Mouse (Mus musculus): Measurements from ENCODE around the gene Tssk1.

Gene Tssk1

DNA sequence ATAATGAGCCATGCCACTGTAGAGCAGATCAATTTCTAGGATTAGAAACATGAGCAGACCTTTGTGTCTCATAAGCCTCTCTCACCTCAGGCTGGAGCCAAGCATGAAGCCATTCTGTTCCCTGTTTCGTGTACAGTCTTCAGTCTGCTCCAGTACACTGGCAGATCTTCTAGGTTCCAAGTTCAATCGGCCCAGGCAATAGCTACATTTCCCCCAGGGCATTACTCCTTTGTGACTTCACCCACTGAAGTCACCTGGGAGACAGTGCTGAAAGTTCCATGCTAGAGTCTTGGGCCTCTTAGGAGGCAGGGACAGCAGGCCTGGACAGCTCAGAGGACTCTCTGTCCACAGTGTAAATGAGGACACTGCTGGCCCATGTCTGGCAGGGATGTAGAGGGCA lies at the start of gene Tssk1:
Tssk1 (plus strand) TSS at position 301 of the 400 bp plus-strand sequence.
- no peak for DNase-seq (ENCODE audit: low read depth, low spot score)

DNA sequence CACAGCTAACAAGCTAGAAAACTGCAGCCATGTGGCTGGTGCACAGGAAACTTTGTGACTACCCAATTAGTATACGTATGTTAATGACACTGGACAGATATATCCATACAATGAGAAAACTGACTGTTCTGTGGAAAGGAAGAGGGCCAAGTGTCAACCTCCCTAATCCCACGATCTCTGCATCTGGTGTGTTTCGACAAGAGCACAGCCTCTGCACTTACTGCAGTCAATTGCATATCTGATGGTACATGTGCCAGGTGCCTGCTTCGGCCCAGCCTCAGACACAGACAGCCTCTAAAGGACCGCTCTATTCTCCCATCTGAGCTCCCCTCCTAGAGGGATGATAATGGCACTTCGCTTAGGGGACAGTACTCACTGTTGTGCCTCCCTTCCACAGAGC lies 45.6 kb upstream of the Tssk1 start:
- DNase-seq (ENCODE audit: low read depth, low spot score) = no peak

- DNase-seq (ENCODE audit: low read depth, low spot score) = peak; percentile 81
These were observed 45.1 kb upstream of the Tssk1 start for GRCm38 (mm10) chr16:17848928-17849327.

- no peak for DNase-seq (ENCODE audit: low read depth, low spot score)
These were observed 44.5 kb upstream of the Tssk1 start for GRCm38 (mm10) chr16:17849486-17849885.

- DNase-seq (ENCODE audit: low read depth, low spot score) = no peak
These were observed 42.7 kb upstream of the Tssk1 start for GRCm38 (mm10) chr16:17851331-17851730.

DNA sequence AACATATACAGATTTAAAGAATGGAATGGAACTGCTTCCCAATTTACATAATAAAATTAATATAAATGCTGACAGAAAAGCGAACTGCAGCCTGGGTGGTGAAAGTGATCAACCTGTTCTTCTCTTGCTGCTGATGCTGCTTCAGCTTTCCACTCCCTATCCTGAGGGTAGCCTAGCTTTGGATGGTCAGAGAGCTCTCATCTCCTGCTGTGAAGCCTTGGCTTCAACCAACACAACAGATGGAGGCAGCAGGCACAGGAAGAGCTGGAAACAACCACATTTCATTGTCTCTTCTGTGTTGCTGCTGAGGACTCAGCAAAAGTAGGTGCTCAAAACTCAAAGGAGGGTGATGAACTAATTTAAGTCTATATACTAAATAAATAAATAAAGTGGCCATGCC lies 42.2 kb upstream of the Tssk1 start:
- DNase-seq (ENCODE audit: low read depth, low spot score) = no peak

- DNase-seq (ENCODE audit: low read depth, low spot score) = no peak
These were observed 40.8 kb upstream of the Tssk1 start for GRCm38 (mm10) chr16:17853263-17853662.

GRCm38 (mm10) chr16:17857157-17857556 lies 36.9 kb upstream of the Tssk1 start:
- no peak for DNase-seq (ENCODE audit: low read depth, low spot score)

DNA sequence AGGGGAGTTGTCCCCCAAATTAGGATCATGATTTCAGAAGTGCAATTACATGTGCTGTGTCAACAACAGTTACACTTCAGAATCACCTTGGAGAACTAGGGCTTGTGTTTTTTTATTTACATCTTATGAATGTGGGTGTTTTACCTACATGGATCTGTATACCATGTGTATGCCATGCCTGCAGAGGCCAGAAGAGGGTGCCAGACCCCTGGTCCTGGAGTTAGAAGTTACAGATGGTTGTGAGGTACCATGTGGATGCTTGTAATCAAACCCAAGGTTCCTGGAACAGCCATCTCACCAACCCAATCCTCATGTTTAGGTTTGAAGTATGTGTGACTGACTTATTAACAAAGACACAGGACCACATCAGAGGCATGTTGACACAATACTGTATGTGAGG lies 35.4 kb upstream of the Tssk1 start:
- peak; percentile 22 for DNase-seq (ENCODE audit: low read depth, low spot score)

DNA sequence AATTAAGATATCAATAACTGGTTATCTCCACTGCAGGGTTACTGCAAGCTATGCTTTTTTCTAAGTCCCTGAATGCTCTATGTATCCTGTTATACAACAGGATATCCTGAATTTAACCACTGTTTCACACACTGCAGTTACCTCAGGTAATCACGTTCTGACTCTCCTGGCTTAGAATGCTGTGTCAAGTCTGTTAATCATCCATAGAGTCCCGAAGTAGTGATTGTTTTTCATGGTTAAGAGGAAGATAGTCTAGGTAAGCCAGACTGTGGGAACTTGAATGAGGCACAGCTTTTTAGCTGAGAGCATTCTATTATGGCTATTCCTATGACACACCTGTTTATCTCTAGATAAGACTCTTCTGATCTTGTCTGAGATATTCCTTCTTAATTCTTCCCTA lies 28.7 kb upstream of the Tssk1 start:
- DNase-seq (ENCODE audit: low read depth, low spot score) = no peak

- no peak for DNase-seq (ENCODE audit: low read depth, low spot score)
These were observed 28.3 kb upstream of the Tssk1 start for GRCm38 (mm10) chr16:17865770-17866169.

GRCm38 (mm10) chr16:17871248-17871647 lies 22.8 kb upstream of the Tssk1 start:
- DNase-seq (ENCODE audit: low read depth, low spot score) = no peak

- DNase-seq (ENCODE audit: low read depth, low spot score) = no peak
These were observed 21.0 kb upstream of the Tssk1 start for GRCm38 (mm10) chr16:17872995-17873394.

DNA sequence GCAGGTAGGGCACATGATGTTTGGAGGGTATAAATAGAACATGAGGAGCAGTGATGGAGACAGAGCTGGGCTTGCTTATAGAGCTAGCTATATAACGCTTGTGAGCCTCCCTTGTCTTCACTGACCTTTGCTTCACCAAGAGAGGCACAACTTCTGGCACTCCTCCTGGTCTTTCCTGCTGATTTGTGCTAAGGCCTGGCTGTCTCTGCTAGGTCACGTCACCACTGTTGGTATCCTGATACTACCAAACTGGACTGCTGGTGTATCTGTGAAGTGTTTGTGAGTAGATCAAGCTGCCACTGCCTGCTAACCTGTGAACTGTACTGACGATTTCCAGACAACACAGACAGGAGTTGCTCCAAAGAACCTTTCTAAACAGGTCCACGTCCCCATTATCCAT lies 18.8 kb upstream of the Tssk1 start:
- no peak for DNase-seq (ENCODE audit: low read depth, low spot score)

DNA sequence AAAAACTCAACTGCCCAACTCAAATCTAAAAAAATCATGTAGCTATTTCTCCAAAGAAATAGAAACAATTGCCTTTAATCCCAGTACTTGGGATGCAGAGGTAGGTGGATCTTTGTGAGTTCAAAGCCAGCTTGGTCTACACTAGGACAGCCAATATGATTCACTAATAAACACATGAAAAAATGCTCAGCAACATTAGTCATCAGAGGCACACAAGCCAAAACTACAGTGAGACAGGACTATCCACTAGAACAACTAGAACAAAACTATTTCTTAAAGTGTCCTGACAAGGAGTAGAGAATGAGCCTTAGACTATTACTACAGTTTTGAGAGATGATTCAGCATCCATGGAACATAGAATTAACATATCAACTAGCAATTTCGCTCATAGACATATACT lies 17.9 kb upstream of the Tssk1 start:
- no peak for DNase-seq (ENCODE audit: low read depth, low spot score)

DNA sequence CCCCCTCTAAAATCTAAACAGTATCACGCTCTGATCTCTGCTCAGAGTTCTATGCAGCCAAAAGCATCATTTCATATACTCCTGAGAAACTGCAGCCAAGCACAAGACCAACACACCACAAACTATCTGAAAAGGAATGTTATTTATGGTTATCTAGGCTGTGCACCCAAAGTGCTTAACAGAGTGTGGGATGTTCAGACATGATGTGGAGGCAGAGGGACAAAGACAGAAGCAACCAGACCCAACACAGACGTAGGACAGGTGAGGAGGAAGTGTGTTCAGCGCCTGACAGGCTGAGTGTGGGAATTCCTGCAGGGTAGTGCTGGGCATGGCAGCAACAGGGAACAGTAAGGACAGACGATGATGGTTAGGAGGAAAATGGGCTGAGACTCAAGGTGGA lies 14.5 kb upstream of the Tssk1 start:
- DNase-seq (ENCODE audit: low read depth, low spot score) = no peak

DNA sequence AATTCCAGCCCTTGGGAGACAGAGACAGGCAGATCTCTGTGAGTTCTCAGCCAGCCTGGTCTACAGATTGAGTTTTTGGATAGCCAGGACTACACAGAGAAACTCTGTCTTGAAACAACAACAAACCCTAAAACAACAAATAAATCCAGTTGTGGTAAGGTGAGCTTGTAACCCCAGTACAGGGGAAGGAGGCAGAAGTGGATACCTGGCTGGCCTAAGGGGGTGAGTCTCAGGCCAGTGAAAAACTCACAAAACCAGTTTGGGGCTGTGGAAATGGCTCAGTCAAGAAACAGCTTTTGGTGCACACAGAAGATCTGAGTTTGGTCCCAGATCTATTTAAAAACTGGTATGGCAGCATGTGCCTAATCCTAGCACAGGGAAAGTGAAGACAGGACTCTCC lies 11.8 kb upstream of the Tssk1 start:
- no peak for DNase-seq (ENCODE audit: low read depth, low spot score)

GRCm38 (mm10) chr16:17884116-17884515 lies 9.9 kb upstream of the Tssk1 start:
- DNase-seq (ENCODE audit: low read depth, low spot score) = no peak

- DNase-seq (ENCODE audit: low read depth, low spot score) = no peak
These were observed 4.2 kb upstream of the Tssk1 start for GRCm38 (mm10) chr16:17889689-17890341.

GRCm38 (mm10) chr16:17890342-17890727 lies 3.7 kb upstream of the Tssk1 start:
- DNase-seq (ENCODE audit: low read depth, low spot score) = no peak

GRCm38 (mm10) chr16:17890917-17891566 lies 3.0 kb upstream of the Tssk1 start:
- DNase-seq (ENCODE audit: low read depth, low spot score) = peak; percentile 48

GRCm38 (mm10) chr16:17891567-17891959 lies 2.5 kb upstream of the Tssk1 start, which contains the start of gene Gm20518:
Gene Gm20518, minus strand, starts transcription at chr16:17891671.
- DNase-seq (ENCODE audit: low read depth, low spot score) = peak; percentile 99

DNA sequence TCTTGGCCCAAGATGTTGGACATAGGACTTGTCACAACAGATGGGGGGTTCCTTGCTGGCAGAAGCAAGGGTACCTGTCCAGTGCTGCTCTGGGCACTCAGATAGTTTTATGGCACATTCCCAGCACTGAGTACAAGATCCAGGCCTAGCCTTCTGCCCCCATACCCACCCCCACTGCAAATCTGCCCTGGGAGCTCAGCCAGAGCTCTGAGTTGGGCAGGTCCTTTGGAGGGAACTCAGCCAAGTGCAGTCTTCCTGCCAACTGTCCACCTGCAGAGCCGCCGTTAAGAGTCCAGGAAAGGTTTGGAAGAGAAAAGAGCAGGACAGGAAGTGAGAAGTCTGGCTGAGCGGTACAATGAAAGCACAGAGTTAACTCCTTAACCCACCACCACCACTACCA lies 1.4 kb upstream of the Tssk1 start:
- DNase-seq (ENCODE audit: low read depth, low spot score) = no peak

DNA sequence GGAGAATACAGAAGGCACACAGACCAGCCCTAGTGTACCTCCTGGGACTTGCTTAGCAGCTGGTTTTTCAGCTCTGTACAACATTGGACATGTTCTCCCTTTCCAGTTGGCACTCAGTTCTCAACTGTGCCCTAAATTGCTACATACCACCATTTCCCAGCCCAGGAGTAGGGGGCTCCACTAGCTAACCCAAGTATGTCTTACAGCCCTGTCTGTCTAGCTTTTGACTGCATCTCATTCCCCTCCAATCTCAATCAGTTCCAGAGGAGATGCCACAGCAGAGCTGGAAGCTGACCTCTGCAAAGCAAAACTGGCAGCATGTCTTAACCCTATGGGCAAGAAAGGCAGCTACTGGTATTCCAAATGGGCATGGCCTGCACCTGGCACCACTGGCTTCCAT lies 2.1 kb downstream of the Tssk1 start:
- no peak for DNase-seq (ENCODE audit: low read depth, low spot score)
